Mouse (Mus musculus): ENCODE results near the gene Ndfip2. TPM values are rescaled to one million over a fixed set of nuclear protein-coding genes. Genes with fewer than 3 reads are reported as not detected.

The Ndfip2 gene
- polyA plus RNA-seq, 2 experiments, result 12.9 to 19.1 TPM

GRCm38 (mm10) chr14:105277277-105277676 lies 18.9 kb downstream of the Ndfip2 start:
- TF ChIP-seq CTCF (IDR thresholded peaks at IDR 0.05; ENCODE audit: low read depth) (no peak), EP300 (IDR thresholded peaks at IDR 0.05; ENCODE audit: low read depth) (no peak)
- H3K4me1 ChIP-seq (replicated peaks; ENCODE audit: control insufficient read depth in 2 of 2, insufficient read depth in 2 of 2, low read length in 1 of 2), result peaks cover 0 to 3% of the 10 kb centered on the region in 2 experiments; a peak in 1 of 4 replicates
- no peak overlapping the region for H3K27ac ChIP-seq
- H3K27me3 ChIP-seq (ENCODE audit: control insufficient read depth, insufficient read depth, low read length), result no peaks in the 10 kb centered on the region
- no peaks in the 10 kb centered on the region for H3K9me3 ChIP-seq (ENCODE audit: control insufficient read depth, low read length)
- H3K9ac ChIP-seq (replicated peaks), result no peak overlapping the region
- no peak for DNase-seq (ENCODE audit: low read depth in 3 of 3, low spot score in 3 of 3)
- no peak overlapping the region for H3K4me3 ChIP-seq (ENCODE audit: insufficient read depth in 1 of 2, low read depth in 2 of 2, low read length in 2 of 2)
- H3K4me2 ChIP-seq (ENCODE audit: low read depth), result no peak overlapping the region
- no peak for ATAC-seq (ENCODE audit: insufficient read depth)
- 70% methylated on average over 5 of the region's 5 CpGs for WGBS (ENCODE audit: insufficient replicate concordance)
- no peaks in the 10 kb centered on the region for H3K36me3 ChIP-seq (replicated peaks; ENCODE audit: control insufficient read depth, insufficient read depth, low read depth)

DNA sequence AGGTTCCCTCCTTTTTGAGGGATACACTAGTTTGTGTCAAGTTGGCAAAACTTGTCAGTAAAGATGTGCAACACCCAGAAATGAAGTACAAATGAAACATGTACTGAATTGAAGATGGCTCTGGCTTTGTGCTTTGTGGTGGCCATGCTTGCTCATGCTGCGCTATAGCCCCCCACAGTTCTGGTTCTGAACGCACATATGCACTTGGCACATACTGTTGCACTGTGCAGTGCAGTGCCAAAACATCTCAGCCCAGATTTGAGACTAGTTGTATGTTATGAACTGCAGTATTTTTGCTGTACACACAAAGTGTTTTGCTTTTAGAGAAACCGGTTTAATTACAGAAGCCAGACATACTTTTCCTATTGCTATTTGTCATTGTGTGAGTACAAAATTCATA lies 25.7 kb downstream of the Ndfip2 start:
- H3K4me1 ChIP-seq (replicated peaks; ENCODE audit: control insufficient read depth in 2 of 2, insufficient read depth in 2 of 2, low read length in 1 of 2), result no peaks in the 10 kb centered on the region
- ATAC-seq (ENCODE audit: insufficient read depth) (no peak), DNase-seq (ENCODE audit: low read depth in 3 of 3, low spot score in 3 of 3) (no peak)
- no peak overlapping the region for H3K4me3 ChIP-seq (ENCODE audit: insufficient read depth in 1 of 2, low read depth in 2 of 2, low read length in 2 of 2)
- no peaks in the 10 kb centered on the region for H3K9me3 ChIP-seq (ENCODE audit: control insufficient read depth, low read length)
- H3K27ac ChIP-seq, result no peak overlapping the region
- no peaks in the 10 kb centered on the region for H3K27me3 ChIP-seq (ENCODE audit: control insufficient read depth, insufficient read depth, low read length)
- H3K9ac ChIP-seq (replicated peaks), result no peak overlapping the region
- 78% methylated on average over 3 of the region's 3 CpGs for WGBS (ENCODE audit: insufficient replicate concordance)
- TF ChIP-seq CTCF (IDR thresholded peaks at IDR 0.05; ENCODE audit: low read depth), result no peak
- TF ChIP-seq EP300 (IDR thresholded peaks at IDR 0.05; ENCODE audit: low read depth), result no peak
- no peak overlapping the region for H3K4me2 ChIP-seq (ENCODE audit: low read depth)
- no peaks in the 10 kb centered on the region for H3K36me3 ChIP-seq (replicated peaks; ENCODE audit: control insufficient read depth, insufficient read depth, low read depth)

GRCm38 (mm10) chr14:105287557-105287956 lies 29.2 kb downstream of the Ndfip2 start:
- H3K9me3 ChIP-seq (ENCODE audit: control insufficient read depth, low read length), result no peaks in the 10 kb centered on the region
- no peak overlapping the region for H3K27ac ChIP-seq
- H3K4me1 ChIP-seq (replicated peaks; ENCODE audit: control insufficient read depth in 2 of 2, insufficient read depth in 2 of 2, low read length in 1 of 2), result no peaks in the 10 kb centered on the region
- DNase-seq (ENCODE audit: low read depth in 3 of 3, low spot score in 3 of 3) (no peak), ATAC-seq (ENCODE audit: insufficient read depth) (no peak)
- H3K4me2 ChIP-seq (ENCODE audit: low read depth), result no peak overlapping the region
- H3K4me3 ChIP-seq (ENCODE audit: insufficient read depth in 1 of 2, low read depth in 2 of 2, low read length in 2 of 2), result no peak overlapping the region
- no peaks in the 10 kb centered on the region for H3K36me3 ChIP-seq (replicated peaks; ENCODE audit: control insufficient read depth, insufficient read depth, low read depth)
- no peaks in the 10 kb centered on the region for H3K27me3 ChIP-seq (ENCODE audit: control insufficient read depth, insufficient read depth, low read length)
- TF ChIP-seq CTCF (IDR thresholded peaks at IDR 0.05; ENCODE audit: low read depth), result no peak
- WGBS (ENCODE audit: insufficient replicate concordance), result 88% methylated on average over 4 of the region's 4 CpGs
- no peak overlapping the region for H3K9ac ChIP-seq (replicated peaks)

DNA sequence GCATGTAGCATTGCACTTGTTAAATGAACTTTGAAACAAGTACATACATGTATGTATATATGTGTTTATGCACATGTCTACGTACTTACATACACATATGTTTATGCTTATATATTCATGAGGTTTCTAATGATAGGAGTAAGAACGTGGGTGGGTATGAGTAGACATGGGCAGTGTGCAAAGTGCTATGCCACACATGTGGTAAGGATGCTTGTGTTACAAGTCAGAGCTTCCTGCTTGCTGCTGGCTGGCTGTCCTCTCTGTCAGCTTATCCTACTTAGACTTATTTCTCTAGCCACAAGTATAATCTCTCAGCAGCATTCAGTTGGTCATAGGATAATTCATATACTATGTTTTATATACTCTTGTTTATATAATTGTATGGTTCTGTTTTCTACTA lies 29.6 kb downstream of the Ndfip2 start:
- no peak for ATAC-seq (ENCODE audit: insufficient read depth)
- H3K9me3 ChIP-seq (ENCODE audit: control insufficient read depth, low read length), result no peaks in the 10 kb centered on the region
- no peak overlapping the region for H3K27ac ChIP-seq
- no peak for TF ChIP-seq EP300 (IDR thresholded peaks at IDR 0.05; ENCODE audit: low read depth)
- TF ChIP-seq CTCF (IDR thresholded peaks at IDR 0.05; ENCODE audit: low read depth), result no peak
- no peaks in the 10 kb centered on the region for H3K27me3 ChIP-seq (ENCODE audit: control insufficient read depth, insufficient read depth, low read length)
- no peak overlapping the region for H3K4me3 ChIP-seq (ENCODE audit: insufficient read depth in 1 of 2, low read depth in 2 of 2, low read length in 2 of 2)
- no peak for DNase-seq (ENCODE audit: low read depth in 3 of 3, low spot score in 3 of 3)
- H3K4me2 ChIP-seq (ENCODE audit: low read depth), result no peak overlapping the region
- no peaks in the 10 kb centered on the region for H3K36me3 ChIP-seq (replicated peaks; ENCODE audit: control insufficient read depth, insufficient read depth, low read depth)
- no peak overlapping the region for H3K9ac ChIP-seq (replicated peaks)
- no peaks in the 10 kb centered on the region for H3K4me1 ChIP-seq (replicated peaks; ENCODE audit: control insufficient read depth in 2 of 2, insufficient read depth in 2 of 2, low read length in 1 of 2)
- 66% methylated on average over 2 of the region's 2 CpGs for WGBS (ENCODE audit: insufficient replicate concordance)

GRCm38 (mm10) chr14:105288529-105288928 lies 30.2 kb downstream of the Ndfip2 start:
- ATAC-seq (ENCODE audit: insufficient read depth), result no peak
- DNase-seq (ENCODE audit: low read depth in 3 of 3, low spot score in 3 of 3), result peak in 1 of 3 experiments; percentile 19
- no peak for TF ChIP-seq EP300 (IDR thresholded peaks at IDR 0.05; ENCODE audit: low read depth)
- no peak for TF ChIP-seq CTCF (IDR thresholded peaks at IDR 0.05; ENCODE audit: low read depth)
- H3K4me1 ChIP-seq (replicated peaks; ENCODE audit: control insufficient read depth in 2 of 2, insufficient read depth in 2 of 2, low read length in 1 of 2), result no peaks in the 10 kb centered on the region
- H3K27me3 ChIP-seq (ENCODE audit: control insufficient read depth, insufficient read depth, low read length), result no peaks in the 10 kb centered on the region
- H3K36me3 ChIP-seq (replicated peaks; ENCODE audit: control insufficient read depth, insufficient read depth, low read depth), result no peaks in the 10 kb centered on the region
- no peak overlapping the region for H3K4me2 ChIP-seq (ENCODE audit: low read depth)
- no peaks in the 10 kb centered on the region for H3K9me3 ChIP-seq (ENCODE audit: control insufficient read depth, low read length)
- WGBS (ENCODE audit: insufficient replicate concordance), result 63% methylated on average over 4 of the region's 4 CpGs
- H3K9ac ChIP-seq (replicated peaks), result no peak overlapping the region
- H3K27ac ChIP-seq, result no peak overlapping the region
- H3K4me3 ChIP-seq (ENCODE audit: insufficient read depth in 1 of 2, low read depth in 2 of 2, low read length in 2 of 2), result no peak overlapping the region

All from liver, embryonic 14.5 days (tissue).